8 mouse cellular contexts compared by ENCODE assay signal in genomic region chr2:34914069-34914822, GRCm38 (mm10). TPM values are rescaled to one million over a fixed set of nuclear protein-coding genes. Genes with fewer than 3 reads are reported as not detected.
A peak's percentile ranks its signal among the peaks of the same experiment; 100 is the strongest.
DNase-seq lines count a peak whose midpoint lies in the region; ATAC-seq and TF ChIP-seq lines count a peak whose summit lies in the region.

No protein-coding gene starts in this region.

- WGBS in kidney, adult 2 months = 7% methylated on average over 45 of the region's 50 CpGs
- 1% methylated on average over 41 of the region's 50 CpGs for WGBS in liver, embryonic 13.5 days (ENCODE audit: insufficient replicate concordance)

- peak; percentile 75 for ATAC-seq in liver, embryonic 13.5 days (ENCODE audit: low read depth)

- no peak for TF ChIP-seq POLR2A in brain, embryonic 14.5 days (IDR thresholded peaks at IDR 0.05; ENCODE audit: borderline replicate concordance, extremely low read depth, insufficient read depth, insufficient read length, poor library complexity, severe bottlenecking)
- TF ChIP-seq POLR2A in kidney, adult 2 months (IDR thresholded peaks at IDR 0.05; ENCODE audit: low read depth, low read length) = no peak

- H3K4me3 ChIP-seq in kidney, adult 2 months (ENCODE audit: insufficient read depth, low read depth, low read length) = peak overlapping the region; percentile 39
- peak overlapping the region; percentile 74 for H3K4me3 ChIP-seq in liver, embryonic 13.5 days (replicated peaks)

- H3K4me1 ChIP-seq in kidney, adult 2 months (ENCODE audit: control insufficient read depth, insufficient read depth, low read length) = no peaks in the 10 kb centered on the region
- H3K4me1 ChIP-seq in liver, embryonic 13.5 days (replicated peaks) = peaks cover 28% of the 10 kb centered on the region

- H3K9ac ChIP-seq in liver, embryonic 13.5 days = peak overlapping the region; percentile 78

- TF ChIP-seq CTCF in brain, embryonic 14.5 days (IDR thresholded peaks at IDR 0.05; ENCODE audit: borderline replicate concordance, extremely low read depth, insufficient read depth, insufficient read length) = no peak
- TF ChIP-seq CTCF in kidney, adult 2 months (conservative IDR thresholded peaks at IDR 0.05; ENCODE audit: insufficient read depth, insufficient read length, low read depth, low read length) = no peak

- H3K27ac ChIP-seq in kidney, adult 2 months (ENCODE audit: insufficient read depth, low read depth, low read length) = no peak overlapping the region
- H3K27ac ChIP-seq in liver, embryonic 13.5 days = peak overlapping the region; percentile 60

- peak overlapping the region; percentile 90 for H3K4me2 ChIP-seq in liver, embryonic 13.5 days

- H3K36me3 ChIP-seq in kidney, adult 2 months (ENCODE audit: control insufficient read depth, insufficient read depth, low read length) = no peaks in the 10 kb centered on the region
- H3K36me3 ChIP-seq in liver, embryonic 13.5 days = peaks cover 20% of the 10 kb centered on the region; the same call in 1 of the 2 replicates

- 0 out of 2 replicates have a peak, but pooled peaks cover 2% of the 10 kb centered on the region for H3K27me3 ChIP-seq in kidney, adult 2 months (replicated peaks; ENCODE audit: control insufficient read depth, insufficient read depth, low read length)
- H3K27me3 ChIP-seq in liver, embryonic 13.5 days = peaks cover 39% of the 10 kb centered on the region

- no peaks in the 10 kb centered on the region for H3K9me3 ChIP-seq in liver, embryonic 13.5 days (replicated peaks)

- peak; percentile 48 for DNase-seq in gastrocnemius, postnatal 10 days
- no peak for DNase-seq in gastrocnemius, adult 18-20 months (ENCODE audit: low spot score)
- DNase-seq in brain, embryonic 14.5 days (ENCODE audit: low read depth) = peak; percentile 47
- DNase-seq in heart, adult 9 months (ENCODE audit: low spot score in 2 of 2) = peak; percentile 44 to 68
- peak; percentile 47 for DNase-seq in kidney, adult 2 months
- DNase-seq in liver, embryonic 13.5 days = peak; percentile 45
- DNase-seq in naive thymus-derived CD4-positive, alpha-beta T cell, adult 2 months (ENCODE audit: low read depth) = peak; percentile 70
- DNase-seq in thymus, postnatal 14 days = peak; percentile 65

RNA-seq across cellular contexts. Expression of gene Phf19, which starts 0.4 kb away (rescaled TPM):
- 1 to 10 TPM; 3.9 to 4.7 TPM for total RNA-seq in gastrocnemius, postnatal 10 days (2021)
- under 1 TPM; 0.59 to 0.71 TPM for total RNA-seq in gastrocnemius, adult 18-20 months (2021)
- polyA plus RNA-seq in brain, embryonic 14.5 days (2012; rRNA removed) = 3.6 and 5.7 TPM in 2 replicates
- 0.60 and 0.66 TPM in 2 replicates for polyA plus RNA-seq in kidney, adult 2 months (2012; rRNA removed)
- 2.3 and 3.0 TPM in 2 replicates for polyA plus RNA-seq in liver, embryonic 13.5 days (2015; fragmentation: Nextera tagmentation; extraction: Ambion mirVana)

RNA-seq across cellular contexts. Expression of gene Psmd5, which starts 39.5 kb away (rescaled TPM):
- total RNA-seq in gastrocnemius, postnatal 10 days (2021) = 10 to 100 TPM; 15.4 to 22.4 TPM
- 10 to 100 TPM; 11.9 to 17.4 TPM for total RNA-seq in gastrocnemius, adult 18-20 months (2021)
- 42.4 and 44.3 TPM in 2 replicates for polyA plus RNA-seq in brain, embryonic 14.5 days (2012; rRNA removed)
- 29.7 and 31.7 TPM in 2 replicates for polyA plus RNA-seq in kidney, adult 2 months (2012; rRNA removed)
- polyA plus RNA-seq in liver, embryonic 13.5 days (2015; fragmentation: Nextera tagmentation; extraction: Ambion mirVana) = 93.6 and 106 TPM in 2 replicates

RNA-seq across cellular contexts. Expression of gene Cutal, which starts 40.0 kb away (rescaled TPM):
- under 1 TPM in 1 of 2 experiments, not detected in 1; 0.45 TPM for total RNA-seq in gastrocnemius, postnatal 10 days (2021)
- total RNA-seq in gastrocnemius, adult 18-20 months (2021) = under 1 TPM; 0.33 to 0.37 TPM
- polyA plus RNA-seq in brain, embryonic 14.5 days (2012; rRNA removed) = 0.14 and 0.16 TPM in 2 replicates
- 208 and 340 TPM in 2 replicates for polyA plus RNA-seq in kidney, adult 2 months (2012; rRNA removed)
- polyA plus RNA-seq in liver, embryonic 13.5 days (2015; fragmentation: Nextera tagmentation; extraction: Ambion mirVana) = 3.4 and 4.4 TPM in 2 replicates

RNA-seq across cellular contexts. Expression of gene Traf1, which starts 47.3 kb away (rescaled TPM):
- total RNA-seq in gastrocnemius, postnatal 10 days (2021) = 1 to 10 TPM in 1 of 2 experiments, under 1 TPM in 1; 0.85 to 2.6 TPM
- under 1 TPM; 0.30 to 0.97 TPM for total RNA-seq in gastrocnemius, adult 18-20 months (2021)
- 1.4 and 2.4 TPM in 2 replicates for polyA plus RNA-seq in brain, embryonic 14.5 days (2012; rRNA removed)
- polyA plus RNA-seq in kidney, adult 2 months (2012; rRNA removed) = 4.3 and 9.3 TPM in 2 replicates
- 0.14 and 0.15 TPM in 2 replicates for polyA plus RNA-seq in liver, embryonic 13.5 days (2015; fragmentation: Nextera tagmentation; extraction: Ambion mirVana)

Comparison
In these comparisons a context has a peak if more than half of its experiments do, and no peak if none do; other contexts are left out.
1. RNA of gene Cutal, which starts 40.0 kb away (polyA plus RNA-seq): 208 to 340 TPM in kidney, adult 2 months; 3.4 to 4.4 TPM in liver, embryonic 13.5 days and 0.14 to 0.16 TPM in brain, embryonic 14.5 days; every median in the first group is over 10 times any median in the second.